Mouse (Mus musculus): Measurements from ENCODE around the gene Mbip.

GRCm38 (mm10) chr12:56301487-56302293 lies 44.0 kb downstream of the Mbip start:
- no peak for TF ChIP-seq ZNF384 (IDR thresholded peaks at IDR 0.05; ENCODE audit: low read depth, low read length)
- no peak for TF ChIP-seq CHD2 (IDR thresholded peaks at IDR 0.05; ENCODE audit: low read depth, low read length)
- TF ChIP-seq ZC3H11A (IDR thresholded peaks at IDR 0.05; ENCODE audit: borderline replicate concordance, low read depth, low read length), result no peak
- TF ChIP-seq MAFK (IDR thresholded peaks at IDR 0.05; ENCODE audit: insufficient read depth, low read depth, low read length), result no peak
